Mouse (Mus musculus): ENCODE data around the gene Hoxb2.
A peak's percentile ranks its signal among the peaks of the same experiment; 100 is the strongest.

The Hoxb2 gene

GRCm38 (mm10) chr11:96351312-96351711 is 987 bp downstream of the Hoxb2 start:
- no peak for DNase-seq (ENCODE audit: low spot score in 2 of 2)

GRCm38 (mm10) chr11:96351831-96352230 is 1.5 kb downstream of the Hoxb2 start:
- DNase-seq (ENCODE audit: low spot score in 2 of 2) = no peak

GRCm38 (mm10) chr11:96352691-96353521 is 2.6 kb downstream of the Hoxb2 start:
- DNase-seq (ENCODE audit: low spot score in 2 of 2) = no peak

- DNase-seq (ENCODE audit: low spot score in 2 of 2) = no peak
Measured at GRCm38 (mm10) chr11:96353522-96353841, 3.2 kb downstream of the Hoxb2 start.

GRCm38 (mm10) chr11:96353939-96354338 is 3.6 kb downstream of the Hoxb2 start:
- no peak for DNase-seq (ENCODE audit: low spot score in 2 of 2)

GRCm38 (mm10) chr11:96354376-96354775 is 4.1 kb downstream of the Hoxb2 start:
- no peak for DNase-seq (ENCODE audit: low spot score in 2 of 2)

GRCm38 (mm10) chr11:96354801-96355311 is 4.5 kb downstream of the Hoxb2 start:
- DNase-seq (ENCODE audit: low spot score in 2 of 2) = no peak

GRCm38 (mm10) chr11:96363807-96364206 is 13.5 kb downstream of the Hoxb2 start:
- DNase-seq (ENCODE audit: low spot score in 2 of 2) = no peak

- no peak for DNase-seq (ENCODE audit: low spot score in 2 of 2)
Measured at GRCm38 (mm10) chr11:96365441-96366091, 15.2 kb downstream of the Hoxb2 start, which contains the start of gene Hoxb1. Gene Hoxb1, plus strand, starts transcription at chr11:96365752.

- no peak for DNase-seq (ENCODE audit: low spot score in 2 of 2)
Measured at GRCm38 (mm10) chr11:96366092-96367041, 16.0 kb downstream of the Hoxb2 start.

GRCm38 (mm10) chr11:96367141-96367540 is 16.8 kb downstream of the Hoxb2 start:
- no peak for DNase-seq (ENCODE audit: low spot score in 2 of 2)

- no peak for DNase-seq (ENCODE audit: low spot score in 2 of 2)
Measured at GRCm38 (mm10) chr11:96368686-96369085, 18.4 kb downstream of the Hoxb2 start.

- no peak for DNase-seq (ENCODE audit: low spot score in 2 of 2)
Measured at GRCm38 (mm10) chr11:96369140-96369539, 18.8 kb downstream of the Hoxb2 start.

- DNase-seq (ENCODE audit: low spot score in 2 of 2) = no peak
Measured at GRCm38 (mm10) chr11:96371726-96372125, 21.4 kb downstream of the Hoxb2 start.

- DNase-seq (ENCODE audit: low spot score in 2 of 2) = no peak
Measured at GRCm38 (mm10) chr11:96372519-96372918, 22.2 kb downstream of the Hoxb2 start.

- DNase-seq (ENCODE audit: low spot score in 2 of 2) = no peak
Measured at GRCm38 (mm10) chr11:96374810-96375209, 24.5 kb downstream of the Hoxb2 start.

GRCm38 (mm10) chr11:96383381-96383780 is 33.1 kb downstream of the Hoxb2 start:
- no peak for DNase-seq (ENCODE audit: low spot score in 2 of 2)

GRCm38 (mm10) chr11:96387635-96388034 is 37.3 kb downstream of the Hoxb2 start:
- DNase-seq (ENCODE audit: low spot score in 2 of 2) = no peak

GRCm38 (mm10) chr11:96396772-96397626 is 46.7 kb downstream of the Hoxb2 start:
- no peak for DNase-seq (ENCODE audit: low spot score in 2 of 2)

GRCm38 (mm10) chr11:96397806-96398335 is 47.5 kb downstream of the Hoxb2 start:
- no peak for DNase-seq (ENCODE audit: low spot score in 2 of 2)

- peak; percentile 27 to 28 for DNase-seq (ENCODE audit: low spot score in 2 of 2)
Measured at GRCm38 (mm10) chr11:96399923-96400322, 49.6 kb downstream of the Hoxb2 start.
